Mouse (Mus musculus) induced T-regulatory cell, adult 2 months (primary cell): ENCODE measurements around the gene Gapvd1.
"Not testable (repeated sequence)": the region's sequence is repeated elsewhere in the genome, so short reads cannot be mapped to it uniquely, and the experiment has no call there.

ENCODE experiments used
- DNase-seq: peaks from one replicate; pipeline ENCODE4 v3.0.0-alpha.2; 2012; ENCODE audit warnings: low read depth

Gapvd1 gene

GRCm38 (mm10) chr2:34754551-34755358 is at the start of gene Gapvd1:
Gene Gapvd1 (minus strand): TSS chr2:34755232.
- peak; percentile 65 for DNase-seq

GRCm38 (mm10) chr2:34804815-34805214 is 49.8 kb upstream of the Gapvd1 start:
- no peak for DNase-seq

GRCm38 (mm10) chr2:34804172-34804571 is 49.1 kb upstream of the Gapvd1 start:
- DNase-seq, result no peak

- no peak for DNase-seq
Observed at GRCm38 (mm10) chr2:34803746-34804145, 48.7 kb upstream of the Gapvd1 start.

GRCm38 (mm10) chr2:34802565-34803245 is 47.7 kb upstream of the Gapvd1 start:
- peak; percentile 70 for DNase-seq

- DNase-seq, result peak; percentile 100
Observed at GRCm38 (mm10) chr2:34801516-34802482, 46.8 kb upstream of the Gapvd1 start.

GRCm38 (mm10) chr2:34800371-34800770 is 45.3 kb upstream of the Gapvd1 start:
- DNase-seq, result no peak

GRCm38 (mm10) chr2:34799357-34800256 is 44.6 kb upstream of the Gapvd1 start, which contains the start of gene Rabepk:
Gene Rabepk (minus strand): TSS chr2:34799912.
- DNase-seq, result peak; percentile 96

- no peak for DNase-seq
Observed at GRCm38 (mm10) chr2:34795426-34795825, 40.4 kb upstream of the Gapvd1 start.

- no peak for DNase-seq
Observed at GRCm38 (mm10) chr2:34794511-34794910, 39.5 kb upstream of the Gapvd1 start.

GRCm38 (mm10) chr2:34792543-34792942 is 37.5 kb upstream of the Gapvd1 start:
- not testable (repeated sequence) for DNase-seq

GRCm38 (mm10) chr2:34790282-34790681 is 35.2 kb upstream of the Gapvd1 start:
- peak; percentile 92 for DNase-seq

GRCm38 (mm10) chr2:34784085-34784484 is 29.1 kb upstream of the Gapvd1 start:
- DNase-seq, result peak; percentile 83

- no peak for DNase-seq
Observed at GRCm38 (mm10) chr2:34783064-34784020, 28.3 kb upstream of the Gapvd1 start.

- DNase-seq, result no peak
Observed at GRCm38 (mm10) chr2:34777237-34777868, 22.3 kb upstream of the Gapvd1 start.

GRCm38 (mm10) chr2:34774493-34774892 is 19.5 kb upstream of the Gapvd1 start:
- no peak for DNase-seq

- DNase-seq, result no peak
Observed at GRCm38 (mm10) chr2:34773673-34774072, 18.6 kb upstream of the Gapvd1 start.

- DNase-seq, result peak; percentile 94
Observed at GRCm38 (mm10) chr2:34772252-34773235, 17.5 kb upstream of the Gapvd1 start.
